Mouse (Mus musculus) megakaryocyte, adult 5-6 weeks (primary cell): ENCODE data around the gene Cmbl. TPM values are rescaled to one million over a fixed set of nuclear protein-coding genes. Genes with fewer than 3 reads are reported as not detected.

Experiments used
- ATAC-seq: 2 replicates; pipeline ENCODE4 v1.8.0; 2016; ENCODE audit warnings: mild to moderate bottlenecking, inconsistent platforms; ENCODE audit not compliant: poor library complexity, severe bottlenecking
- total RNA-seq, 2 experiments: library from RNA; stranded (forward) in 1 of 2; stranded (reverse) in 1 of 2; fragments of 153-499, 151-499 nt in 1 of 2; fragments of 221-1000, 200-1000 nt in 1 of 2; gene quantifications; 2 replicates each; pipeline versions ENCODE4 v1.2.3 to v1.2.4; 2015 to 2017

Cmbl gene
- total RNA-seq (2015) = 0.46 TPM in 1 of 2 replicates, not detected in the other
- 0.48 TPM in 1 of 2 replicates, not detected in the other for total RNA-seq (2017)

DNA sequence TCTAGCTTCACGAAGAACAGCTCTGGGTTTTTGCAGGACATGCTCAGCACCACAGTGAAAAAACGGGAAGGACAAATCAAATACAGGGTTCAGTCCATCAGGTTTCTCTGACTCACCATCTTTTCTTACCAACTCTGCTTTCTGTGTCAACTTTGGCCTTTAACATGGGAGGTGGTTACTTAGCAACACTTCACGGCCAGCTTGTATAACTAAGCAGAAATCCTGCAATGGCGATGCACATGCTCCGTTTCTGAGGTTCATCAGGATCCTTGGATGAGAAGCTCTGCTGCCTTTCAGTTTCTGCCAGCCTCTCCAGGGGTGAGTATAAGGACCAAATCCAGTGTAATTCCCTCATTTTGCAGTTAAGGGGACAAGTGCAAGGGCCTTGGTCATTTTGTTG, at the start of gene Cmbl:
Gene Cmbl (plus strand): TSS at position 206 of the 400 bp plus-strand sequence.
- ATAC-seq = no peak

DNA sequence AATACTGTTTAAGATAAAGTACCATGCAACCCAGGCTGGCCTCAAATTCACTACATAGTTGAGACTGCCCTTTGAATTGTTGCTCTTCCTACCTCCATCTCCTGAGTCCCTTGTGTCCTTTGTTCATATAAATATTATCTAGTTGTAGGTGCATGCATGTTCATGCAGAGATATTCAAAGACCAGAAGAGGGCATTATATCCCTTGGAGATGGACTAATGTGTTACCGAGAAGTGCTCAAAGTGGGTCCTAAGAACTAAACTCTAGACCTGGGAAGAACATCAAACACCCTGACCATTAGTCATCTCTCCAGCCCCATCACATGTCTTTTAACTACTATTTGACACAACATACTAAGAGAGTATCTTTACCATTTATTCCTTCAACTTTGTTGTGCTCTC, 48.0 kb upstream of the Cmbl start:
- ATAC-seq = peak; percentile 59; the same call in 1 of the 2 replicates

DNA sequence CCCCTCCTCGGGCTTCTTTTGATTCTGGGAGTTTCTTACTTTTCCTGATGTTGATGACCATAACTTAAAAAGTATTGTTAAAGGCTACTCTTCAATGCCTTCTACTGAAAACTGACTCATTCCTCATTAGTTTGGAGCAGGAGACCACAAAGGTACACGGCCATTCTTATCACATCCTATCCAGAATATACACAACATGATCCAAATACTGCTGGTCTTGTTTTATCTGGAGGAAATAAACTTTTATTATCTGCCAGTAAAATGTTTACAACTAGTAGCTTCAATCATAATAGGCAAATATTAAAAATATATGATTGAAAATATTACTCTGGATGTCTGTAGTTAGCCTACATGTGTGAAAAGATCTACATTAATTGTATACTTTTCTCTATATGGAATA, 46.8 kb upstream of the Cmbl start:
- ATAC-seq = no peak

DNA sequence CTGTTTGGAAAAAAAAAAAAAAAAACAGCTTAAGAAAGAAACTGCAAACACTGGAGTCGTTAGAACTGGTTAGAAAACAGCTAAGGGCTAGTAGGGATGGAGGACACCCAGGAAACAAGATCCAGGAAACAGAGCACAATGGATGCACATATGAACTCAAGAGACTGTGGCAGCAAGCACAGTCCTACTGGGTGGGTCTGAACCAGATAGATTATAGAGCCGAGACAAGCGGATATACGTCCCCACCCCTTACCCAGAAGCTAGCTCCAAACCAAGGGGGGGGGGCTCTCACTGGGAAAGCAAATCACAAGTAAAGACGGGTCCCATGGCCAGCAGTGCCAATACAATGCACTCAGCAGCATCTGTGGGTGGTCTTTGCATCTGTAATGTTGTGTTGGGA, 46.2 kb upstream of the Cmbl start:
- ATAC-seq = no peak

DNA sequence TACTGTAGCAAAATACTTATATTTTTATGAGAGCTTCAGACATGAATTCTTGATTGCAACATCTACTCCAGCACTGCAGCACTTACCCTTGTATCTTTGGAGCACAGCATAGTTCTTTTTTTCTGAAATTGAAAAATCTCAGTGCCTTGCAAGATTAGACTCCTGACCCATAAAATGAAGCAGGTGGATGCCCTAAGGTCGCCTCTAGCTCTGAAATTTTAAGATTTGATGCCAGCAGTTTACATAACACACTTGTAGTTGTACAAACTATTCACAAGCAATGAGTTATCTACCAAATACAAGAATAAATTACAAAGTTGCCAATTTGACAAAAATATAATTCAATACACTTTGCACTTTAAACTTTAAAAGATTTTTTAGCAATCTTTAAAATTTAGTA, 38.7 kb upstream of the Cmbl start:
- ATAC-seq = no peak

DNA sequence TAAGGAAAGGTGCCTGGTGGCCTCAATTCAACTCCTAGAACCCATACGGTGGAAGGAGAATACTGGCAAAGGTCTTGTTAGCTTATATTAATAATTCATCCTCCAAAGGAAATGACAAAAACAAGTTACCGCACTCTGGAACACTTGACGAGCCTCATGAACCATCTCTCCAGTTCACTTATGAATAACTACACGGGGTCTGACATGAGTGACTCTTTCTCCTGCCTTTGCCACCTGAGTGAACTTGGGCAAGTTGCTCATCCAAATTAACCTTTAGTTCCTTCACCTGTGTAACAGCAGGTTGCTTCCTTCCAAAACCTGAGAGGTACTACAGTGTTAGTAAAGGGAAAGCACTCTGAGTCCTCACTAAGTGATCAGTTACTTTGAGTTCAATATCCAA, 36.7 kb upstream of the Cmbl start:
- ATAC-seq = no peak

DNA sequence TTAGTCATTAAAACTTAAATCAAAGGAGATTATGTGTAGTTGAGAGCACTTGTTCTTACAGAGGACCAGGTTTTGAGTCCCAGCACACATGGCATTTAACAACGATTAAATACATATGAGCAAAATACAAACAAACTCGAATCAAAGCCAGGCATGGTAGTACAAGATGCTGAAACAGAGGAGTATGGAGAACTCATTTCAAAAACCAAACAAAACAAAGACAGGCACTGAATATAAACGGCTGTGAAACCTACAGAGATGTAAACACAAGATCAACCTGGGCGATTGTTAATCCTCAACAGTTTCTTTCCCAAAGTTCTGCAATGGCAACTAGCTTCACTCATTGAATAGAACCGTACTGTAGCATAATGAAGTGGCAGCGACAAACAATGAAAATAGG, 36.1 kb upstream of the Cmbl start:
- no peak for ATAC-seq

DNA sequence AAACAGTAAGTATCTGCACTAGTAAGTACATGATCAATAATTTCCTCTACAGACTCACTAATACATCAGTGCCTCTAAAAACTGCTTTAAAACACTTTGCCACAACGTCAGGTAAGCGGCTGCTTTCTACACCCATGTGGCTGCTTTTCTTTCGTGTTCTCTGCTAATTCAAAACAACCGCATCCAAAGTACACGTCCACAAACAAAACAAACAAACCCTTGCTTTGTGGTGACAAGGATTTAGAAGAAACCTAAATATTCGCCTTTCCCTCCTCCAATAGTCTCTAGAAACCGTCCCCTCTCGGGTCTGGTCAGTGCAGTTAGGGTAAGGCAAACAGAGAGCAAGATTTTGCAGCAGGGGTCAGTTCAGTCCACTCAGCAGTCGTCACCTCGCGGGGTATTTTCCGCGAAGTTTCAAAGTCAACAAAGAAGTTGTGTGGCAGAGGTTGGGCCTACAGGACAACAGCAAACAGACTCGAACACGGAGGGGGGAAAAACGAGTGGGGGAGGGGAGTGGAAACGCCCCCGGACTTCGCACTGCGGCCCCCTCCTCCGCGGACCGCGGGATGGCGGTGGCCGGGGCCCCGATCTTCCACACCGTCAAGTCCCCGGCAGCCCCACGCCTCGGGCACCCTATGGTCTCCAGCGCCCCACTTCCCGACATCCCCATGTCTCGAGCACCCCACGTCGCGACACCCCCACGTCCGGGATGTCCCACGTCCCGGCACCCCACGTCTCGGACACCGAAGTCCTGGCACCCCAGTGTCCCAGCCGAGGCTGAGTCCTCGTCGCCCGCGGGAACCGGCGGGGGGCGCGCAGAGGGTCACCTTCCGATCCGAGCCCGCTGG, 35.2 kb upstream of the Cmbl start:
- ATAC-seq = peak; percentile 4; the same call in 1 of the 2 replicates

DNA sequence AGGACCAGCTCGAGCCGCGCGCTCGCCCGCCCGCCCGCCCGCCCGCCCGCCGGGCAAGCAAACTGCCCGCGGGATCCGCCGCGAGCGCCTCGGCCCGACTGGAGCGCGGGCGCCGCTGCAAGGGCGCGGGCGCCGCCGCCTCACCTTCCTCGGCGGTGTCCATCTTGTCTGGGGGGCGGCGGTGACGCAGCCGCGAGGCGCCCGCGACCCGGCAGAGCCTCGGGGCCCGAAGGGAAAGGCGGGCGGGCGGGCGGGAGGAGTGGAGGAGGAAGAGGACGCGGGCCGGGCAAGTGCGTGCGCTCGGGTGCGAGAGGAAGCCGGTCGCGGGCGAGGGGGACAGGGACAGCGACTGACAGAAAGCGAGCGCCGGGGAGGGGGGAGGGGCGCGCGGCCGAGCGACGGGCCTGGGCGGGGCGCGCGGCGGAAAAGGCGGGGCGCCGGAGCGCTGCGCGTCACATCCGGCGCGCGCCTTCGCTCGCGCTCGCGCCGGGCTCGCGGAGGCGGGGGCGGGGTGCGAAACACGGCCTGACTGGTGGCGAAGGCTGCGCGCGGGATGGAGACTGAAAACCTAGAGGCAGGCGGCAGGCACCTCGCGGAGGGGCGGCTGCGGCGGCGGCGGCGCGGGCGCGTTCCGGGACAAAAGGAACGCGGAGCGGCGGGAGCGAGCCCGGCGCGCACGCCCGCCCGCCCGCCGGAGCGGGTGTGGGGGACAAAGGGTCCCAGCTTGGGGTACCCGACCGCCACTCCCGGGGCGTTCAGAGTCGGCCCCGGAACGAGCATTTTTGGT, 34.3 kb upstream of the Cmbl start, which contains the start of gene March6:
Gene March6 (minus strand): TSS at position 395 of the 787 bp plus-strand sequence.
- peak; percentile 75 for ATAC-seq

DNA sequence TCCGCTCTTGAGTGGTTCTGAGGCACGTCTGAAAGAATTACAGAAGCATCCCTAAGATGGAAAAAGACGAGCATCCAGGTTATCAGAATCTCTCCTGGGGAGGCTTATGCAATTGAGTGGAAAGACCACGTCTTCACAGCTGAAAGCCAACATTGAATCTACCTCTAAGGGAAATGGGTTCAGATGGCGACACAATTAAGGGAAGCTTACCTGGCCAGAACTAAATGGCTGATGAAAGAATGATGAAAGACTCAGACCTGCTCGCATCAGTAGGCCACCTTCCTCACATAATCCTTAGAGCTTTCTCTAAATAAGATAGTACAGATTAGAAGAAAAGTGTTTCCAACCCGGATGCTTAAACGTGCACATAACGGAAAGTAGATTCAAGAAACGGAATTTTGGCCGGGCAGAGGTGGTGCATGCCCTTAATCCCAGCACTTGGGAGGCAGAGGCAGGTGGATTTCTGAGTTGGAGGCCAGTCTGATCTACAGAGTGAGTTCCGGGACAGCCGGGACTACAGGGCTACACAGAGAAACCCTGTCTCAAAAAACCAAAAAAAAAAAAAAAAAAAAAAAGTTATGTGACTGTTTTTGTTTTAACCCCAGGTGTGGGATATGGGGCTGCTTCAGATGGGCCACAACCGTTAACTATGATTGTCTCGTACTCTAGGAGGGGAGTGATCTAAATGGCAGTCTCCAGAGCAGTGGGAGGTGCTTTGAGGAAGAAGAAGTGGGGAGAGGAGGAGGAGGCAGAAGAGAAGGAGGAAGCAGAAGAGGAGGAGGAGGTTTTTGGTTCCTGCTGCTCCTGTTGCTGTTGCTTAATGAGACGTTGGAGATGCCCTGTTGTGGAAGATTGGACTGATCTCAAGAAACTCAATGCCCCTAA, 33.5 kb upstream of the Cmbl start:
- peak; percentile 56 for ATAC-seq

DNA sequence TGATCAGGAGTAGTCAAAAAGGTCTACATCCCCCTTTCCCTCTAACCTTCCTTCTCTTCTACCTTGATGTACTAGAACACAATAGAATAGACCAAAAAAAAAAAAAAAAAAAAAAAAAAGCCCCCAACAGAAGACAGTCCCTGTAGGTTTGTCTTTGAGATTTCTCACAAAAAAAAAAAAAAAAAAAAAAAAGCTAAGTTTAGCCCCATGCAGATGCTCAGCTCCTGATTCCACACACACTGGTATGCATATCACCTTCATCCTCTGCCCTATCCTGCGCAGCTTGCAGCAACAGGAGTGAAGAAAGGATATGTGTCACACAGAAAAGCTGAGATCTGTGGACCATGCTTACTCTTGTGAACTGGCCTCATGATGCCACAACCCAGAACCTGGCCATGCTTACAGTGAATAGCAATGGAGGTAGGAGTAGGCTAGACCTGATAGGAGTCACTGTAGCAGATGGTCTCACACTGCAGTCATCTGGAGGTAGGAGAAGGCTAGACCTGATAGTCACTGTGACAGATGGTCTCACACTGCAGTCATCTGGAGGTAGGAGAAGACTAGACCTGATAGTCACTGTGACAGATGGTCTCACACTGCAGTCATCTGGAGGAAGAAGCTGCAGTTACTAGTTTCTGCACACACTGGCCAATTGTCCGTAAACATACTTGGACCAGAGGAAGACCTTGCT, 32.7 kb upstream of the Cmbl start:
- no peak for ATAC-seq

DNA sequence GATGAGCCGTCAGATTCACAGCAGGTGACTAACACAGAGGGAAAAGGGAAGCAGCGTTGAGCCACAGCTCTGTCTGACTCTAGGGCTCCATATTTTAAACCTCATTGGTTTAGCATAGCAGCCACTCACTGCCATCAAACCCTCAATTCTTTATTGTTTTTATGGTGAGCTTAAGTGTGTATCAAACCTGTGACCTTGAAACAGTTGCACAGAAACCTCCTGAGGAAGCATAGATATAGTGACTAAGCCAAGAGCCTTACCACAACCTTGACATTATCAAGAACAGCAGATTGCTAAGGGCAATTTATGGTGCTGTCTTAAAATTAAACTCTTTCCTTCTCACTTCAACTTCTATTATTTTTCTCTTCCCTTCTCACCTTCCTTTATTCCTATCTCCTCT, 31.7 kb upstream of the Cmbl start:
- ATAC-seq = no peak

DNA sequence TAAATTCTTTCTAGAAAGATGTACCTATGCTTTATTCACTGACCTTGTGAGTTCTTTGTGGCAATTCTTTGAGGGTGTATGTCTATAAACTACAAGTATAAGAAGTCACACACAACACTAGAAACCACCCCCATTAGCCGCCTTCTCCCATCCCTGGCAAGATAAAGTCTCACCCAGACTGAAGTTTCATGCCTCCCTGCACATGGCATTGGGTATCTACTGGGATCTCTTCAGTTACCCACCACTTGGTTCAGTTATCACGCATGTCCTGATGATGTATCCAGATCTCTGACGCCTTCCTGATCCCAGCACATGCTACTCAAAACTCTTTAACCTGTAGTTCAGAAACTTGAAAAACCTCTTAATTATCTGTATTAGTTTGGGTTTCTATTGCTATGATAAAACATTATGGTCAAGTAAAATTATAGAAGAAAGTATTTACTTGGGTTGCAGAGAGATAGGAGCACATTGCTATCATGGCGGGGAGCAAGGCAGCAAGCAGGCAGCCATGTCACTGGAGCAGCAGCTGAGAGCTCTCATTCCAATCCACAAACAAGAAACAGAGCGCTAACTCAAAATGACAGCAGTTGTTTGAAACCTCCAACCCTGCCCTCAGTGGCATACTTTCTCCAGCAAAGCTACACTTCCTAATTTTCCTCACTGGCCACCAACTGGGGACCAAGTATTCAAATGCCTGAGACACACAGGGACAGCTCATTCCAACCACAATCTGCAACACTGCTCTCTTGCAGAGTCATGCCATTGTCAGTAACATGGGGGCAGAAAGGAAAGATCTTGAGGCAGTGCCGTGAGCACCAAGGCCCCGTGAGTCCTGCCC, 30.5 kb upstream of the Cmbl start:
- no peak for ATAC-seq

DNA sequence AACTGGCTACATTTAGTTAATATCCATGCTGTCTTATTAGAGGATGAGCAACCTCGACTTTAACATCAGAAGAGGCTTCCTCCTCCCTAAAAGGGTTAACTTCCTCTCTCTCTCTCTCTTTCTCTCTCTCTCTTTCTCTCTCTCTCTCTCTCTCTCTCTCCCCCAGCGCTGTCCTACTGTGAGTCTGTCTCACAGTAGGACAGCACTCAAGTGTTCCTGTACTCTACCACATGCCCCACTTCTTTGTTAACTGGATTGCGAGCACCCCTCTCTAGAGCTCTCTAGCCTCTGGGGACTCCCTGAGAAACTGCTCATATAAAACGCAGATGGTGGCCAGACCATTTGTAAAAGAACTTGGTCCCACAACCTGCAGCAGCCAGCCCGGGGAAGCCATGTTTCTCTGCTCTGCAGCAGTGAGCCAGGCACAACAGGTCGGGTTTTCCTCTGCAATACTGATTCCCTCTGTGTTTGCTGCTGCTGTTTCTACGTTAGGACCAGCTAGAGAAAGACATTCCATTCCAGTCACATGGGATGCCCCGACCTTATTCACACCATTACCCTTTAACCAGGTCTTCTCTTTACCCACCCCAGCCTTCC, 29.8 kb upstream of the Cmbl start:
- no peak for ATAC-seq

DNA sequence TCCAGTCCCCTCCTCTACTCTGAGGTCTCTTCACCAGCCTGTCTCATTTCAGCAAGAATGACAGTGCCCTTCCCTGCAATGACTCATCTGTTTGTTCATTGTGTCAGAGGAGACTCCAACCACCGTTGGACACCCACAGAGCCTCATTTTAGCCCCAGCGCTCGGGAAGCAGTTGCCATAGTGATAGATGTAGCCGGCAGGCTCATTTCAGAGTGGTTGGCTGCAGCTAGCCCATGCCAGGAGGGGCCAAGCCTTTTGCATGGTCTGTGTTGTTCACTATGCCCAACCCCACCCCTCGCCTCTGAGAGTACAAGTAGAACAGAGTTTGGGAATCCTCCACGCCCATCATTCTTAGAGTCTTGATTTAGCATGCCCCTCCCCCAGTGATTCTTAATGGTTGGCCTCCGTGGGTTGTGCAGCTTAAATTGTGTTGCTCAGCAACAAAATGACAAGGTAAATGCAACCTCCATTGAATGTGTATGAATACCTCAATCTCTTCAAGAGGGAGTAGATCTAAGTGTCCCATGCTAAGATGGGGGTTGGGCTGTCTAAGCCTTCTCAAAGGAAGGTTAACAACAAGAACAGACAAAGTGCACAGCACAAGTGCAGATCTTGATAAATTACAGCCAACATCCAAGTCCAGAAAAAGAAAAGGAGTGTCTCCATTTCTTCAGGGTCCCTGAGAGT, 29.0 kb upstream of the Cmbl start:
- ATAC-seq = no peak

DNA sequence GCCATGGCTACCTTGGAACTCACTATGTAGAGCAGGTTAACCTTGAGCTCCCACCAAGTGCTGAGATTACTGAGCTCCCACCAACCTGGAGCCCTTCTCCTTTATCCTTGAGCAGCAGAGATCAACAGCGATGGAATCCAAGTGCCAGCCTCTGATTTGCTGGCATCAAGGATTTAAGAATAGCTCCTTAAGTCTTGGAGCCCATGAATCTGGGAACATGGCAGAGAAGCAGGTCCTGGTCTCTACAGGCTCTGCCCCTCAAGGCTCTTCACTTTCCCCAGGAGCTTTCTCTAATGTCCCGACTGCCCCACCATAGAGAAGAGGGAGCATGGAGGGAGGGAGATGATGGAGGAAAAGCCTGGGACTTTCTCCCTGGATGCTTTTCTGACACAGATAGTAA, 27.5 kb upstream of the Cmbl start:
- ATAC-seq = no peak

DNA sequence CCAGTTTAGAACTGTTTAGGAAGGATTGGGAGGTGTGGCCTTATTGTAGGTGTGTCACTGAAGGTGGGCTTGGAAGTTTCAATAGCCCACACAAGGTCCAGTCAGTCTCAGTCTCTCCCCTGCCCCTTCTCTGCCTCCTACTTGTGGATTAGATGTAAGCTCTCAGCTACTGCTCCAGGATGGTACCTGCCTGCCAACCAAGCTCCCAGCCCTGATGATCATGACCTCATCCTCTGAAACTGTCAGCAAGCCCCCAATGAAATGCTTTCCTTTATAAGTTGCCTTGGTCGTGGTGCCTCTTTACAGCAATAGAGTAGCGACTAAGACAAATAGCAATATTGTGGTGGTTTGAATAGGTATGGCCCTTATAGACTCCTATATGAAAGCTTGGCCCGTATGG, 26.8 kb upstream of the Cmbl start:
- ATAC-seq = no peak
